Mouse (Mus musculus): Measurements from ENCODE around the gene Cux2.

Cux2 gene

GRCm38 (mm10) chr5:121818862-121819261 is 231.0 kb downstream of the Cux2 start:
- DNase-seq (ENCODE audit: low spot score) = no peak

DNA sequence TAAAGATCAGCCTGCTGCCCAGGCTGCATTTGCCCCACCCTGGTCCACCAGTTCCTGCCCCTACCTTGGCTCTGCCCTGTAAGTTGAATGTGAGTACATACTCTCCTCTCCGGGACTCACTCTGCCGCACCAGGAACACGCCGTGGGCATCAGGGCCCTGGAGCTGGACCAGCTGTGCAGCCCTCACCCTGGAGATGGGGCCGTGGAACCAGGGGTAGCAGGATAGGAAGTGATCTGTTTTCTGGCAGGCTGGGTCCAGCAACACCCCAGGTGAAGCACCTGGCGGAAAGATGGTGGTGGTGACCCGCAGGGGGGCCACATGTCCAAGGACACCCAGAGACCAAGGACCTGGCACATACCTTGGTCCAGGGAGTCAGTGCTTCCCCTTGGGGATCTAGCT is 231.5 kb downstream of the Cux2 start:
- DNase-seq (ENCODE audit: low spot score) = no peak

DNA sequence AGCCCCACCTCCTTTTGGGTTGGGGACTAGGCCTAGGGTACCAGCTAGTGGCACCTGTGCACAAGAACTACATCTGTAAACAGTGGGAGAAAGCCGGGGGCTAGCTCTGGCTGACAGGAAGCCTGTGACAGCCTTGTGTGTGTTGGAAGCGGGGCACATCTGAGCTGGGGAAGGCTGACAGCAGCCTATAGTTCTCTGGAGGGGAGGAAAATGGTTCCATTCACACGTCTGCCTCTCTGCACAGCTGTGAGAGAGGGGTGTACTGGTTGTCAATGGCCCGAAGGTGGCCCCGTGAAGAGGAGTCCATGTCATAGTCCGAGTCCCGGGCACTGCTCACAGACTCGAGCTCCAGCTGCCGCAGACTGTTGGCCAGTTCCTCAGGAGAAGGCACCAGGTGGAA is 232.4 kb downstream of the Cux2 start:
- DNase-seq (ENCODE audit: low spot score) = no peak

- no peak for DNase-seq (ENCODE audit: low spot score)
Observed at GRCm38 (mm10) chr5:121816611-121817010, 233.3 kb downstream of the Cux2 start.

GRCm38 (mm10) chr5:121815867-121816380 is 234.0 kb downstream of the Cux2 start:
- no peak for DNase-seq (ENCODE audit: low spot score)

GRCm38 (mm10) chr5:121815067-121815466 is 234.8 kb downstream of the Cux2 start:
- DNase-seq (ENCODE audit: low spot score) = peak; percentile 59

GRCm38 (mm10) chr5:121813744-121814143 is 236.2 kb downstream of the Cux2 start:
- no peak for DNase-seq (ENCODE audit: low spot score)

DNA sequence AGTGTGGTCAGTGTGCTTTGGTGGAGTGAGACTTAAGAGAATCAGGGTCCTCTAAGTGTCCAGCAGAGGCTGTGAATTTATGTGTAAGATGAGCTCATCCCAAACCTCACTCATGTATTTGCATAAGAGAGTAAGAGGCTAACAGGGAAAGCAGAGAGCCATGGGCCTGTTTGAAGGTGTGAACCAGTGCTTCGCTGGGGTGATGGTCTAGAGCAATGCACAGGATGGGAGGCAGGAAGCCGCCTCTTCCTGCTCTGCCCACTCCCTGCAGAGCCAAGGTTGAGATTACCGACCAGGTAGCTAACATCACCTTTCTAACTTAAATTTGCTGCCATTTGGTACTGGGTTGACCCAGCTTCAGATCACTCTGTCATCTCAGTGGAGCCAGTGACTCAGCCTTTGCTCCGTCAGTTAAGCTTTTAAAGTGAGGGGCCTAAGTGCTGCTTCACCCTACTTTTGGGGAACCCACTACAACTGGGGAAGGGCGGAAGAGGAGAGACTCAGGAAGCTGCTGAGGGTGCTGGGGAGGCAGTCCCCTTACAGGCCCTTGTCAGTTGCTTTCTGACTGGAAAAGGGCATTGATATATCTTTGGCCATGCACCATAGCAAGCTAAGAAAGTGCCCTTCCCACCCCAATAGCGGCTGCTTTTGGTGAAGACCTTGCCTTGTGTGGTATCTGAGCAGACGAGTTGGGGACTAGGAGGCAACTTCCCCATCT is 237.2 kb downstream of the Cux2 start:
- no peak for DNase-seq (ENCODE audit: low spot score)

DNA sequence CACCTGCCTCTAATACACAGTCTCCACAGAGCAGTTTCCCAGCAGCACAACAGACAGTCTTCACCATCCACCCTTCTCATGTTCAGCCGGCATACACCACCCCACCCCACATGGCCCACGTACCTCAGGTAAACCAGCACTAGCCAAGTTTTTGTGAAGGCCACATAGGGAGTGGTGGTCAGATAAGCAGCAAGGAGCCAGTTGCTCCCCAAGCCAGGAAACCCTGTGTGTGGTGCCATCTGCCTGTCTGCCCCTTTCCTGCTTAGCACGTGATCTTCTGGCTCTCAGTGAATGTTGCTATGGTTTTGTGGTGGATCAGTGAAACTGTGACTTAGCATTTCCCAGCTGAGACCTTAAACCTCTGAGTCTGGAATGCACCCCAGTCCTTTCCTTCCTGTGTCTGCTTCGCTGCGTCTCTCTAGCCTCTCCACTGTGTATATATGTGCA is 238.4 kb downstream of the Cux2 start:
- DNase-seq (ENCODE audit: low spot score) = no peak

GRCm38 (mm10) chr5:121810331-121811151 is 239.4 kb downstream of the Cux2 start:
- no peak for DNase-seq (ENCODE audit: low spot score)

DNA sequence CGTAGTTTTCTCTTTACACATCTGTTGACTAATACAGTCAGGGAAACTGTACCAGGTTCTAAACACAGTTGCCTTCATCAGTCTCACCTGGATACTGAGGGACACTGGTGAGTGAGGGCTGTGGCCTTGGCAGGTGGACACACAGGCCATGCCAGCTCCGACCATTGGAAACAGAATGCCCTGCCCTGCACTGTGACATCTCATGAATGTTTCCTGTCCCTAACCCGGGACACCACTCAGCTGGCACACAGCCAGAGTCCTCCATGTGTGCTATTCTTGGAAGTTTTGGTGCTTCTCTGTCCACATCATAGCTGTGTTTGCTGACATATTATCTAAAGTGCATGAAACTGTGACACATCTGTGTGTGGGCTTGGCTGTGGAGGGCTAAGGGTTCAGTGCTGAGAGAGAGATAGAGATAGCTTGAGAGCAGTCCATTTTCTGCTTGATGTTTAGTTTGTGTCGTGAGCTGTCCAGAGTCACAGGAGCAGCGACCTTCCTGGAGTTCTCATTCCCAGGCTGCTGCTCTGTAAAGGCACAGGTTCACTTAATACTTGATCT is 240.2 kb downstream of the Cux2 start:
- DNase-seq (ENCODE audit: low spot score) = no peak

DNA sequence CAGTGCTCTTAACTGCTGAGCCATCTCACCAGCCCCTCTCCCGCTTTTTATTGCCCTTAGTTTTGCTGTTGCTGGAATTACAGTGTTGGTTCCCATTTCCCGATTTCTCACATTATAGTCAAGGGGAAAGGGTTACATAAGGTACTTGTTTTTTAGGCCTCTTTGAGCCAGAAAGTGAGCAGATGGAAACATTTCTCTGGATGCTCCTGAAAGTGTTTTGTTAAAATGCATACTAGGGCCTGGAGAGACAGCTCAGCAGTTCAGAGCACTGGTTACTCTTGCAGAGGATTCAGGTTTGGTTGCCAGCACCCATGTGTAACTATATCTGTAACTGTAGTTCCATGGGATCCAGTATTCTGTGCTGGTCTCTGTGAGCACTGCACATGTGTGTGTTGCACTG is 241.7 kb downstream of the Cux2 start:
- DNase-seq (ENCODE audit: low spot score) = no peak

DNA sequence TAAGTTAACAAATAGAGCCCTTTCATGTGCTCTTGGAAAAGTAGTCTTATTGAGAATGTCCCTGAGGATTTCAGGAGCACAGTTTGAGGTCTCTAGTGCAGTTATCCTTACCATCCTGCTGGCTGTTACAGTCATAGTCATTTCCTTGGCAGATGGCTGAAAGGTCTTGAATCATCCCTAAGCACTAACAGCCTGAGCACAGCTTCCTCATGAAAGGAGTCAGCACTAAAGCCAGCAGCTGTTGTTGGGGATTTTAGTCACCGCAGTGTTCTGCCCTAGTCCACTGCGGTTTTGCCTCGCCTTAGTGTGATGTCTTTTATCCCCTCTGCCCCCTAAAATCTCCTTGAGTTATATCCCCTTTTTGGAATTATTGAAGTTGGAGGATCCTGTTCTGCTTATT is 242.7 kb downstream of the Cux2 start:
- DNase-seq (ENCODE audit: low spot score) = no peak
